Mouse (Mus musculus): ENCODE results near the gene Olfr735.

Olfr735 gene

GRCm38 (mm10) chr14:50348796-50349195 is at the start of gene Olfr735:
TSS of gene Olfr735 (minus strand) at chr14:50348872.
- 78% methylated on average over 2 of the region's 2 CpGs for WGBS

- 83% methylated on average over 2 of the region's 2 CpGs for WGBS
These were observed 32.2 kb upstream of the Olfr735 start, which contains the start of gene Olfr736 for GRCm38 (mm10) chr14:50380863-50381262. TSS of gene Olfr736 (plus strand) at chr14:50381163.

- 82% methylated on average over 2 of the region's 2 CpGs for WGBS
These were observed 14.9 kb upstream of the Olfr735 start for GRCm38 (mm10) chr14:50363561-50363960.

GRCm38 (mm10) chr14:50360480-50360879 is 11.8 kb upstream of the Olfr735 start:
- WGBS = 80% methylated on average over 3 of the region's 3 CpGs

- WGBS = 65% methylated on average over 2 of the region's 2 CpGs
These were observed 8.9 kb upstream of the Olfr735 start, which contains the start of gene Tlr11 for GRCm38 (mm10) chr14:50357593-50357992. TSS of gene Tlr11 (plus strand) at chr14:50357914.

- 80% methylated on average over 2 of the region's 2 CpGs for WGBS
These were observed 8.1 kb upstream of the Olfr735 start for GRCm38 (mm10) chr14:50356725-50357124.

- WGBS = 46% methylated on average over 3 of the region's 3 CpGs
These were observed 3.8 kb upstream of the Olfr735 start for GRCm38 (mm10) chr14:50352438-50352837.

- WGBS = 62% methylated on average over 1 of the region's 1 CpGs
These were observed 22.0 kb downstream of the Olfr735 start, which contains the start of gene Olfr734 for GRCm38 (mm10) chr14:50326661-50327060. TSS of gene Olfr734 (minus strand) at chr14:50326761.

GRCm38 (mm10) chr14:50301422-50301821 is 47.2 kb downstream of the Olfr735 start, which contains the start of gene Olfr733:
TSS of gene Olfr733 (minus strand) at chr14:50301522.

